Mouse (Mus musculus) 3134 (cell line): Measurements from ENCODE around the gene Spata13.

Experiments
- DNase-seq: peaks from one replicate; pipeline ENCODE4 v3.0.0-alpha.2; 2011; ENCODE audit warnings: low spot score; ENCODE audit not compliant: insufficient read length; ENCODE audit errors: extremely low read depth

Spata13 gene

GRCm38 (mm10) chr14:60638159-60638558, 4.4 kb downstream of the Spata13 start:
- no peak for DNase-seq

GRCm38 (mm10) chr14:60639195-60639594, 5.4 kb downstream of the Spata13 start:
- DNase-seq, result no peak

GRCm38 (mm10) chr14:60641120-60641519, 7.3 kb downstream of the Spata13 start:
- no peak for DNase-seq

- DNase-seq, result no peak
Observed at GRCm38 (mm10) chr14:60642131-60642530, 8.3 kb downstream of the Spata13 start.

- DNase-seq, result no peak
Observed at GRCm38 (mm10) chr14:60643098-60643870, 9.5 kb downstream of the Spata13 start.

GRCm38 (mm10) chr14:60646373-60646772, 12.6 kb downstream of the Spata13 start:
- DNase-seq, result no peak

GRCm38 (mm10) chr14:60647885-60648284, 14.1 kb downstream of the Spata13 start:
- no peak for DNase-seq

- DNase-seq, result no peak
Observed at GRCm38 (mm10) chr14:60648956-60649355, 15.2 kb downstream of the Spata13 start.

GRCm38 (mm10) chr14:60653184-60653583, 19.4 kb downstream of the Spata13 start:
- DNase-seq, result no peak

GRCm38 (mm10) chr14:60653977-60654376, 20.2 kb downstream of the Spata13 start:
- DNase-seq, result no peak

GRCm38 (mm10) chr14:60654708-60655107, 20.9 kb downstream of the Spata13 start:
- no peak for DNase-seq

GRCm38 (mm10) chr14:60655941-60656700, 22.3 kb downstream of the Spata13 start:
- no peak for DNase-seq

GRCm38 (mm10) chr14:60656701-60657085, 22.9 kb downstream of the Spata13 start:
- no peak for DNase-seq

- no peak for DNase-seq
Observed at GRCm38 (mm10) chr14:60657891-60658290, 24.1 kb downstream of the Spata13 start.

GRCm38 (mm10) chr14:60659498-60659897, 25.7 kb downstream of the Spata13 start:
- DNase-seq, result no peak

- DNase-seq, result no peak
Observed at GRCm38 (mm10) chr14:60660591-60660990, 26.8 kb downstream of the Spata13 start.

GRCm38 (mm10) chr14:60661281-60661680, 27.5 kb downstream of the Spata13 start:
- DNase-seq, result no peak

- no peak for DNase-seq
Observed at GRCm38 (mm10) chr14:60663309-60663940, 29.6 kb downstream of the Spata13 start.

- no peak for DNase-seq
Observed at GRCm38 (mm10) chr14:60664641-60665040, 30.8 kb downstream of the Spata13 start.

- no peak for DNase-seq
Observed at GRCm38 (mm10) chr14:60665263-60665662, 31.5 kb downstream of the Spata13 start.

GRCm38 (mm10) chr14:60666252-60666651, 32.5 kb downstream of the Spata13 start:
- no peak for DNase-seq
